Mouse (Mus musculus) MEL (cell line): ENCODE data around the gene Lonp2.

ENCODE experiments used
- CTCF ChIP-seq, 3 experiments: IDR thresholded peaks in 2 of 3; conservative IDR thresholded peaks in 1 of 3; 2 replicates each; pipeline ENCODE4 v1.5.1; 2011 to 2012; ENCODE audit warnings: low read length in 3 of 3, low read depth in 2 of 3, mild to moderate bottlenecking in 2 of 3, improper control_type of control experiment in 1 of 3, inconsistent platforms in 1 of 3, mixed read lengths in 1 of 3, moderate library complexity in 1 of 3; ENCODE audit not compliant: control insufficient read depth in 1 of 3, insufficient read depth in 1 of 3, poor library complexity in 1 of 3, severe bottlenecking in 1 of 3
- HCFC1 ChIP-seq: IDR thresholded peaks from 2 replicates; pipeline ENCODE4 v1.6.1; 2012; ENCODE audit warnings: low read depth, mild to moderate bottlenecking, inconsistent platforms, low read length, improper control_type of control experiment, moderate library complexity
- MAFK ChIP-seq: IDR thresholded peaks from 2 replicates; pipeline ENCODE4 v1.6.1; 2011; ENCODE audit warnings: low read depth, mild to moderate bottlenecking, low read length, improper control_type of control experiment, borderline replicate concordance
- MAX ChIP-seq: IDR thresholded peaks from 2 replicates; pipeline ENCODE4 v1.6.1; 2011; ENCODE audit warnings: low read length, improper control_type of control experiment
- NELFE ChIP-seq: IDR thresholded peaks from 2 replicates; pipeline ENCODE4 v1.6.1; 2011; ENCODE audit warnings: low read depth, low read length, improper control_type of control experiment
- POLR2A ChIP-seq, 2 experiments: IDR thresholded peaks; 2 replicates each; pipeline ENCODE4 v1.6.1; 2011 to 2012; ENCODE audit warnings: low read length in 2 of 2, mild to moderate bottlenecking in 2 of 2, control low read depth in 1 of 2, improper control_type of control experiment in 1 of 2, low read depth in 1 of 2, moderate library complexity in 1 of 2; ENCODE audit not compliant: control insufficient read depth in 1 of 2, insufficient read depth in 1 of 2, poor library complexity in 1 of 2
- POLR2AphosphoS2 ChIP-seq: IDR thresholded peaks from 2 replicates; pipeline ENCODE4 v1.6.1; 2011; ENCODE audit warnings: low read length, improper control_type of control experiment
- POLR2AphosphoS5 ChIP-seq: IDR thresholded peaks from 2 replicates; pipeline ENCODE4 v1.6.1; 2012; ENCODE audit warnings: low read depth, borderline replicate concordance, mild to moderate bottlenecking, inconsistent platforms, low read length, moderate library complexity, mixed read lengths
- TAL1 ChIP-seq: IDR thresholded peaks from 2 replicates; pipeline ENCODE4 v1.6.1; 2012; ENCODE audit warnings: mild to moderate bottlenecking, inconsistent platforms, low read length, moderate library complexity, mixed read lengths
- TBP ChIP-seq: IDR thresholded peaks from 2 replicates; pipeline ENCODE4 v1.8.0; 2011; ENCODE audit warnings: low read depth, low read length, improper control_type of control experiment
- UBTF ChIP-seq: IDR thresholded peaks from 2 replicates; pipeline ENCODE4 v1.6.1; 2012; ENCODE audit warnings: low read depth, mild to moderate bottlenecking, inconsistent platforms, low read length, improper control_type of control experiment, moderate library complexity, borderline replicate concordance; ENCODE audit not compliant: insufficient read depth
- USF1 ChIP-seq: IDR thresholded peaks from 2 replicates; pipeline ENCODE4 v1.6.1; 2014; ENCODE audit warnings: low read depth, mild to moderate bottlenecking, inconsistent platforms, low read length, improper control_type of control experiment, moderate library complexity

DNA sequence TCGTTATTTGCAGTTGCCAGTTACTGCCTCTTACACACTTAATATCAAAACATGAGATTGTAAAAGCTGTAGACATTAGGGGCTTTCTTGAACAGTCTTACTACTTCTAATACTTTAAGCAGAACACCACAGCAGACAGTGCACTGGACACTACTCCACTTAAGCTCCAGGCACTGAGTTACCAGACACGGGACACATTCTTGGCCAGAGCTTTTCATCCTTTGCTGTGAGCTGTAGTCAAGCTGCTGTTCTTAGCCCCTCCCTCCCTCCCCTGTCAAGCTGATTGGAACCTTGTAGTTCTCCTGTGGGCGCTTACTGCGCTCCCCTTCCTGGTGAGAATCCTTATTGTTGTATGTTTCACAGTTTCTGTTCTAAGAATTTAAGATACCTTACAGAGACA, 45.4 kb downstream of the Lonp2 start:
- no peak for TF ChIP-seq MAFK
- TF ChIP-seq UBTF: no peak
- TF ChIP-seq POLR2A (IDR thresholded peaks at IDR 0.05; ENCODE audit: control insufficient read depth in 1 of 2, insufficient read depth in 1 of 2, low read depth in 1 of 2, low read length in 2 of 2, poor library complexity in 1 of 2): no peak
- TF ChIP-seq CTCF (IDR thresholded peaks at IDR 0.05 in 2 of 3, conservative IDR thresholded peaks at IDR 0.05 in 1 of 3; ENCODE audit: control insufficient read depth in 1 of 3, insufficient read depth in 1 of 3, low read depth in 2 of 3, low read length in 3 of 3, poor library complexity in 1 of 3, severe bottlenecking in 1 of 3): no peak
- TF ChIP-seq HCFC1: no peak
- no peak for TF ChIP-seq MAX
- no peak for TF ChIP-seq USF1
- no peak for TF ChIP-seq TAL1
- TF ChIP-seq TBP: no peak
- no peak for TF ChIP-seq POLR2AphosphoS5
- no peak for TF ChIP-seq POLR2AphosphoS2
- TF ChIP-seq NELFE: no peak
